Mouse (Mus musculus) activated CD4-positive, CD25-positive, alpha-beta regulatory T cell (primary cell): Measurements from ENCODE around the gene Stim1. TPM values are rescaled to one million over a fixed set of nuclear protein-coding genes. Genes with fewer than 3 reads are reported as not detected.

ENCODE experiments used
- polyA plus RNA-seq, 2 experiments: library from polyadenylated mRNA; unstranded; fragments of 100-300 nt; shearing (Covaris generic); gene quantifications; one replicate each; pipeline ENCODE4 v1.2.1; 2017

Stim1 gene
- polyA plus RNA-seq, result 10 to 100 TPM; 61.4 to 81.9 TPM

DNA sequence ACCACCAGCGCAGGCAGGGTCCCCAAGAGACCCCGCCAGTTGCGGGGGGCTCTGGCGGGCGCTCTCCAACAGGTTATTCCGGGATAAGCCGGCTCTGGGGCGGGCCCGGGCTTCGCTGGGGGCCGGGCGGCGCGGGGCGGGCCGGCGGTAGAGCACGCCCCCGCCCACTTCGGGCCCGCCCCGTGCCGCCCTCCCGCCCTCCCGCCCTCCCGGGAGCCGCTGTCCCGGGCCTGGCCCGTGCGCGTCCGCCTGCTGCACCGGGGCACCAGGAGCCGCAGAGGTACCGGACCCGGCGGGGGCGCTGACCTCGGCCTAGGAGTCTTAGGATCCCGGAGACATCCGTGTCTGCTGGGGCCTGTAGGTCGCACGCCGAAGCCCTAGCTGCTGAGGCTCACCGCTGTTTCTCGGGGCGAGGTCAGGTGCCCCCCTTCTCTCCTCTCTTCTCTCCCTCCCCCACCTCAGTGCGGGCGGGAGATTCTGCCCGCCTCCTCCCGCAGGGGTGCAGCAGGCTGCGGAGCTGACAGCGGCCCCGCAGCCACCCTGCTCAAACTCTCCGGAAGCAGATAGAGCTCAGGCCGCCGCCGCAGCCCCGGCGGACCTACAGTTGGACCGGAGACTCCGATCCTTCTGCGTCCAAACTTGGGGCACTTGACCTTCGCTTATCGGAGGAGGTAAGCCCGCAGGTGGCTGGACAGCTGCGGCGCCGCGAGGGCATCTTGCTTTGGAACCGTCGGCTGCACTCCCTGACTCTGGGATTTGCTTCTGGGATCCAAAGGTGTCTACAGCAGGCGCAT, at the start of gene Stim1:
Stim1 (plus strand) TSS at position 206 of the 794 bp plus-strand sequence.

DNA sequence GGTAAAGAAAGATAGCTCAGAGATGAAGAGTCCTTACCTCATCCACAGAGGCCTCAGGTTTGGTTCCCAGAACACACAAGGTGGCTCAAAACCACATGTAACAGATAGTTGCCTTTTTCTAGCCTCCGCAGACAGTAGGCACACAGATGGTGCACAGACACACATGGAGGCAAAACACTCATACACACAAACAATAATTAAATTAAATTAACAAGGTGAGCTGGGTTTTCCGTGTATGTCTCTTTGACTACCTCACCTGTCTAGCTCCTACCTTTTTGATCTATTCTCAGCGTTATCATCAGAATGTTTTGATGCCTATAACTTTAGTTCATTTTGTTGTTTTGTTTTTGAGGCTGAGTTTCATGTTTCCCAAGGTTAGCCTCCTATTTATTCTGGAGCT, 11.7 kb upstream of the Stim1 start, which contains the start of gene Rhog:
Rhog (minus strand) TSS at position 101 of the 400 bp plus-strand sequence.

DNA sequence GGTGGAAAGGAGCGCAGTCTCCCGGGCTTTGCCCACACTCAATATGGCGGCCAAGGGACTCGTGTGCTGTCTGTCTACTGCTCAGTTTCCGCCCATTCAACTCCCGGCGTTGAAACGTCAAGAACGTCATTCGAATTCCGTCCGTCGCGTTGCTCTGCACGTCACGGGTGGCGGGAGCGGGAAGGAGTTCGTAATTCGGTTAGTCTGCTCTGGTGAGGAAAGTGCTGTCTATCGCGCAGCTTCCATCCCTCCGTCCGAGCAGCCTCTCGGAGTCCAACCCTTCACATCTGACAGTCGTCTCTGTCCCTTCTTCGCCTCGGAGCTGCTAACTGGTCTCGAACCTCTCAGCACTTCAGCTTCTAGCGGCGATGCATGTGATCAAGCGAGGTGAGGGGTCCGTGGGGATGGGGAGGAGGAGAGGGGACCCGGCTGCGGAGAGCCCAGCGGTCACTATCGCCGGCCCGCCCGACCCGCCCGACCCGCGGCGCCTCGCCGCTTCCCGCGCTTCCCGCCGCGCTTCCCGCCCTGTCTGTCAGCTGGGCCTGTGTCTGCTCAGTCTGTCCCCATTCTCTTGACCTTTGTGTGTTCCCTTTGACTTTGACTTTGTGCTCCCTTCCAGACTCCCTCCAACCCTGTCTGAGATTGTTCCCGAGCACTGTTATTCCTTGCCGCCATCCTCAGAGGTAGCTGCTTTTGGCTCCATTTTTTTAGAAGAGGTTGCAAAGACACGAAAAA, 174.2 kb downstream of the Stim1 start, which contains the start of gene Rrm1:
Rrm1 (plus strand) TSS at position 39 of the 735 bp plus-strand sequence.

DNA sequence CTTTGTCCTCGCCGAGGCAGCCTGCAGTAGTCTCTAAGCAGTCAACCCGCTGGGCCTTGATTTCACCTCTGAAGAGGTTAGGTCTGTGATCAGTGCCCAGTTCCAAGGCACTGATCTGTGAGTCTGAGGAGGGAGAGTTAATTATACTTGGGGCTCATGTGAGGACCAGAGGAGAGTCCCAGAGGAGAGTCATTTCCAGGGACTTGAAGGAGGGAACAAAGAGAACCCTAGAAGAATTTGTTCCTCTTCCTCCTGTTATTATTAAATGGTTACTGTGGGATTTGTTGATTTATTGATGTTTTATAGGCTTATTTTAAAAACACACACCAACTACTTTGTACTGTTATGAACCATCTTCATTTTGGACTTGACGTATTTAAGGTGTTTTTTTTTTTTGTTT, 214.0 kb downstream of the Stim1 start, which contains the start of gene Olfr543:
Olfr543 (minus strand) TSS at position 101 of the 400 bp plus-strand sequence.

Other genes with a start within 250 kb of the Stim1 start
- 1 to 10 TPM; 6.6 to 8.5 TPM for gene Il18bp, start 249.1 kb upstream of the Stim1 start, polyA plus RNA-seq
- 10 to 100 TPM; 20.2 to 22.0 TPM for gene Rnf121, start 202.3 kb upstream of the Stim1 start, polyA plus RNA-seq
- 10 to 100 TPM; 16.1 to 23.3 TPM for gene Xndc1, start 202.3 kb upstream of the Stim1 start, polyA plus RNA-seq
- gene Xntrpc, start 202.1 kb upstream of the Stim1 start, polyA plus RNA-seq, result under 1 TPM; 0.25 to 0.70 TPM
- under 1 TPM in 1 of 2 experiments, not detected in 1; 0.10 TPM for gene Trpc2, start 184.7 kb upstream of the Stim1 start, polyA plus RNA-seq
- under 1 TPM in 1 of 2 experiments, not detected in 1; 0.41 TPM for gene Art1, start 166.1 kb upstream of the Stim1 start, polyA plus RNA-seq
- 1 to 10 TPM in 1 of 2 experiments, under 1 TPM in 1; 0.67 to 2.5 TPM for gene Art5, start 158.3 kb upstream of the Stim1 start, polyA plus RNA-seq
- gene Chrna10, start 151.0 kb upstream of the Stim1 start, polyA plus RNA-seq, result not detected
- 10 to 100 TPM; 23.6 to 25.2 TPM for gene Nup98, start 57.6 kb upstream of the Stim1 start, polyA plus RNA-seq
- gene Pgap2, start 57.6 kb upstream of the Stim1 start, polyA plus RNA-seq, result 10 to 100 TPM; 33.8 to 47.5 TPM
- 100 to 1,000 TPM; 350 to 377 TPM for gene Rhog, start 11.8 kb upstream of the Stim1 start, polyA plus RNA-seq
- gene Rrm1, start 173.9 kb downstream of the Stim1 start, polyA plus RNA-seq, result 10 to 100 TPM; 51.7 to 53.1 TPM
- gene Olfr543, start 213.9 kb downstream of the Stim1 start, polyA plus RNA-seq, result under 1 TPM in 1 of 2 experiments, not detected in 1; 0.12 TPM
- gene Olfr544, start 220.5 kb downstream of the Stim1 start, polyA plus RNA-seq, result under 1 TPM in 1 of 2 experiments, not detected in 1; 0.84 TPM
- gene Olfr545, start 231.8 kb downstream of the Stim1 start, polyA plus RNA-seq, result under 1 TPM in 1 of 2 experiments, not detected in 1; 0.41 TPM